Mouse (Mus musculus) lung, postnatal 10 days (tissue): ENCODE results near the gene Myom1.

Source experiments
- DNase-seq: peaks from one replicate; pipeline ENCODE4 v3.0.0; 2021

Myom1 gene

DNA sequence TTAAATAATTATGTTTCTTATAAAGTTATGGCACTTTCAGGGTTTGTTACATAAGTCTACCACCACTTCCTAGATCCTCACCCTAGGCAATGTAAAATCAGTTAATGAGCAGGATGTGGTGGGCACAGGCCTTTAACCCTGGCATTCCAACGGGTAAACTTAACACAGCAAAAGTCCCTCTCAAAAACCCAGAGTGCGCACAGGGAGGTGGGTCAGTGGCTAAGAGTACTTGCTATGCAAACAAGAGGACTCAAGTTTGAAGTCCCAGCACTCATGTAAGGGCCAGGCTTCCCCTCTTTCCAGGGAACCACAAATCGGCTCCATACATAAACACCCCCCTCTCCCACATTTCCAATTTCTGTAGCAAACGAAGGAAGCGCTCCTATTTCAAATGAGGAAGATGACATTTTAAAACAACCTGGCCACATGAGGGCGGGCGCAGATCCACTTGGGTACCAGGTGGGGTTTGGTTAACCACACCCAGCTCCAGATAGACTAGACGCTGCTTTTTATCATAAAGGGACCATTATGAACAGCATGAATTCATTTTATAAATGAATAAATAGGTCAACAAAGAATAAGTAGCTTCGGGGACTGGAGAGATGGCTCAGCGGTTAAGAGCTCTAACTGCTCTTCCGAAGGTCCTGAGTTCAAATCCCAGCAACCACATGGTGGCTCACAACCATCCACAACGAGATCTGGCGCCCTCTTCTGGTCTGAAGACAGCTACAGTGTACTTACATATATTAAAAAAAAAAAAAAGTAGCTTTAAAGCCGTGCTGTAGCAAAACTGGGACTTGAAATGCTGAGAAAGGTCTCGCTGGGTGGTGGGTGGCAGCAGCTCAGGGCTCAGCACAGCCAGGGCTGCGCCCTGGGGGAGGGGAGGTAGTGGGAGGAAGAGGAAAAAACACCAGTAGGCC, 10.5 kb upstream of the Myom1 start:
- no peak for DNase-seq

DNA sequence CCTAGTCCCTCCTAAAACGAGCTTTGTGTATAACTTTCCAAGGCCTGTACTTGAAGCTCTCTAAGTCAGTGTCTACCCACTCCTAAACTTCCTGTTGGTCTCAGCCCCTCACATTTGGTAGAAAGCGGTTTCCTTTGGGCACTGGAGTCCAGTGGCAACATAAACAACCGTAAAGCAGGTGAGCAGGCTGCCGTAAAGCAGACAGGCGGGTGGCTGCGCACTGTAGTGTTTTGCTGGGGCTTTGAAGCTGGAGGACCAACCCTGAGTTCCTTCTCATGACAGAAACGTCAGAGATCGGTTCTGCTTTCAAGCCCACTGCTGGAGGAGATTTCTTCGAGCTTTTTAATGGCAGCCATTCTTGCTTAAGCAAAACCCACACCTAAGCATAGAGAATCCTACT, 9.8 kb upstream of the Myom1 start:
- DNase-seq, result no peak

DNA sequence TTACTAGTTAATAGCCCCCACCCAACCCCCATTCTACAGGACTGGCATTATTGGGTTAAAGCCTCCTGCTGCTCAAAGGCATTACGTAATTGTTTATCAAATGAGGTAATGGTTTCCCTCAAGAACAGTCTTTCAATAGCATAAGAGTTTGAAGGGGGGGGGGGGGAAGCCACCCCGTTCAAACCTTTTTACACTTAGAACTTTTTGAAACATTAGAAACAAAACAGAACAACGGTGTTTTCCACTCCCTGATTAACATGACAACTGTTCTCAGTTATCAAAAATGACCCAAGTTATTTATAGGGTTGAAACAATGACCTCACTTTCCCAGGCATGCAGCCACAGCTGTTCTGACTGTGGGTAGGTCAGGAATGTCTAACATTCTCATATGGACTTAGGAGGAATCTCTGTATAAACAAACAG, 9.0 kb upstream of the Myom1 start:
- DNase-seq, result peak; percentile 68

DNA sequence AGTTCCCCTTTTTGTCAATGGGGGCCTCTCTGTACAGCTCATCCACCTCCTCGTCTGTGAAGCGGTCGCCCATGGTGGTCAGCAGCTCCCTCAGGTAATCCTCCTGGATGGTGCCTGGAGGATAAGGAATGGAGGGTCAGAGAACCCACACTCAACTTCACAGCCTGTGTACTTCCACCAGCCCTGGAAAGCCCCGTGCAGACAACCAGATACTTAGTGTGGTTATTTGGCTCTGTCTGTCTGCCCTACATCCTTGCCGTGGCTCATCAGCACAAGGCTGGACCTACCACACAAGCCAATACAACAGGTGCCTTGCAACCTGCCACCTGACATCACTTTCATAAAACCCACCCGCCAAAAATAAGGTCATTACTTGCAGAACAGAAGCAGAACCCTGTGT, 7.8 kb upstream of the Myom1 start:
- DNase-seq, result no peak

DNA sequence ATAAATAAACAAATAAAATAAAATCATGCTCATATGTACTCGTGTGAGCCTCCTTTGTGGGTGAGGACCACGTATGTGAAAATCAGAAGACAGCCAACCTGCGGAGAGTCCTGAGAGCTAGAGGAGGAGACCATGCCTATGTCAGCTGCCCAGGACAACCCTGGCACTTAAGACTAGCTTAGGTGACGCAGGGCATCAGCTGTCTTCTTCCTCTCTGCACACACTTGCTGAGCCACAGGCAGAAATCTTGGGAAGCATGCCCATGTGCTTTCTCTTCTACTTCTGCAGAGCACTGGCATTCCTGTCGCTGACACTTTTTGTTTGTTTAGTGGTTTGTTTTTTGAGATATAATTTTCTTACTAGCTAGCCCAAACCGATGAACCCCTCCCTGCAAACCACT, 6.9 kb upstream of the Myom1 start:
- no peak for DNase-seq

DNA sequence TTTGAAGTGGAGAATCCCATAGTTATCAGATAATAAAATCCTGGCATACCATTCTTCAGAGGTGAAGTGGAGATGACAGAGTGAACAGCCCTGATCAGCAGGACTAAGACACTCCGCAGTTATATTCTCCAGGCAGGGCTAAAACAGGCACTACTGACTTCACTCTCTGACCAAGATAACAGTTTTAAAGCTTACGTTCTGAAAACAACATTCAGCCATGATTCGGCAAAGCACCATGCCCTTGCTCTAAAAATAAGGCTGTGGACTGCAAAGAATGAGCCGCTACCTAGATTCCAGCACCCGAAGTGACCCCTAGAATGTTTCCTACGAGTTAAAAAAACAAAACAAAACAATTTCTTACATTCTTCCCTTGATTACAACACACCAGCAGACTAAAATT, 4.6 kb upstream of the Myom1 start:
- no peak for DNase-seq

DNA sequence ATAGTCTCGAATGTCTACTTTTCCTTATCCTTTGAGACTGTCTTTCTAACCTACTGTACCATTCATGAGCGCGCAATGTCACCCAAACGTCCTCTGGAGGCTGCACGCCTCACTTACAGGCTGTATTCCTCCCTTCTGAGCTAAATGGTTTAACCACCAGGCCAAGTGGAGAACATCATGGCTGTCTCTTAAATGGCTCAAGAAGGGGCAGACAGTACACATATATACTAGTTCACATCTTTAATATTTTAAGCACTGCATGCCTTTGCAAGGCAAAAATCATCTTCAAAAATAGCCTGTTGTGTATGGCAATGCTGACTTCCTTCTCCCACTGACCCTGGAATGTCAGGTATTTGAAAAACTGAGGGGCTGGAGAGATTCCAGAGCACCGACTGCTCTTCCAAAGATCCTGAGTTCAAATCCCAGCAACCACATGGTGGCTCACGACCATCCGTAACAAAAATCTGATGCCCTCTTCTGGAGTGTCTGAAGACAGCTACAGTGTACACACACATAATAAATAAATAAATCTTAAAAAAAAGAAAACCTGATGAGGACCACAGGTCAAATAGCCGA, 3.9 kb upstream of the Myom1 start:
- DNase-seq, result no peak

DNA sequence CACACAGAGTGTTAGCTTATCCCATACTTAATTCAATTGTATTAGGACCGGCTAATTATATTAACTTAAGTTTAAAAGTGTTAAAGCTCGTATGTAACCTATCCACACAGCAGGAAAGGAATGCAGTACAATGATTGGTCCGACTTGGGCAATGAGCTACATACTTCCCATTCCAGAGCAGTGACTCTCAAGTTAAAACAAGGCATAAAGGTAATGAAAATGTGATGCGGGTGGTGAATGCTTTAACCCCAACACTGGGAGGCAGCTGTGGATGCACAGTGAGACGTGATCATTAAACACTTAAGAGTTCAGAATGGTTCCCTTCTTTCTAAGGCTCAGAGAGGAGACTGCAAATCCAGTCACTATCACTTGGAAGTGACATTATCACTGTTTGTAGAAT, 3.2 kb upstream of the Myom1 start:
- DNase-seq, result no peak

DNA sequence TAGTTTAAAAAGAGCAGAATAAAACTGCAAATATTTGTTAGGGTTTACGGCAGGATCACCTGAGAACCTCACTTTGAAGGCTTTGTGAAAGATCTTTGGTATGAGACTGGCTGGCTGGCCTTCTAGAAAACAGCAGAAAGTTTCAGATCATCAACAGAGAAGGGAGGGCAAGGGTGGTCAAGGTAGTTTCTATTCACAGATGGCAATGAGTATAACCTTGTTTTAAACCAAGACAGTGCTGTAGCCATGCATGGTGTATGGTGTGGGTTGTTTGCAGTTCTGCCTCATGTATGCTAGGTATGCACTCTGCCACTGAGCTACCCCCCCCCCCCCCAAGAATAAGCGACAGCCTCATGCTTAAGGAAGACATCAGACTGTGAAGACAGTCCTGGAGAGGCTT, 2.2 kb upstream of the Myom1 start:
- no peak for DNase-seq

DNA sequence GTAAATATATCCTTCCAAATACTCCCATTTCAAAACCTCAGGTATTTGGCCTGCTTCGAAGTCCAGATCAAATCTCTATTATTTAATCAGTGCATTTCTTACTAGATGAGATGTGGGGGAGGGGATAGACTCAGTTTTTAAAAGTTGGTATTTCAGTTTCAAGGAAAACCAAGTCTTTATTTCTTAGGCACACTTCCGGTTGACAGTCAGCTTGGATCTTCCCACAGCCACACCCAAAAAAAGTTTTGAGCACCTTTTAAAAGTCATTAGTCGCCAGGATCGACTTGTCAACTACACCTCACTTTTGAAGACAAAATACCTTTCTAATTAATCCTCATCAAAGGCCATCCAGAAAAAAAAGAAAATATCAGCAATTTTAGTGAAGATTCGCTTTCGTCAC, 1.4 kb upstream of the Myom1 start:
- no peak for DNase-seq

DNA sequence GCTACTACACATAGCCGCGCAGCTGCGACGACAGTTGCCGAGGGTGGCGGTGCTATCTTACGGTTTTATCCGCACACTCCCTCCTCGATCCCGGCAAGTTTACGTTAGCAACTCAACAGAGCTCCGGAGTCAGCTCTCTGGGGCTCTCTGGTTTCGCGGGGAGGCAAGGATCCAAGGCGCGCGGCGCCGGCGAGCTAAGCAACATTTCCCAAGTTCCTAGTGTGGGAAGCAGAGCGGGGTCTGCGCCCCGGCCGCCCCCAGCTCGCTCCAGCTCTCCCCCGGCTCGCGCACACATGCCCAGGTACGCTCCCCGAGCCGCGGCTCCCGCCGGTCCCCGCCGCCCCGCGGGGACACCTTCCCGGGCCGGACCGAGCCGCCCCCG, 743 bp upstream of the Myom1 start:
- peak; percentile 70 for DNase-seq

DNA sequence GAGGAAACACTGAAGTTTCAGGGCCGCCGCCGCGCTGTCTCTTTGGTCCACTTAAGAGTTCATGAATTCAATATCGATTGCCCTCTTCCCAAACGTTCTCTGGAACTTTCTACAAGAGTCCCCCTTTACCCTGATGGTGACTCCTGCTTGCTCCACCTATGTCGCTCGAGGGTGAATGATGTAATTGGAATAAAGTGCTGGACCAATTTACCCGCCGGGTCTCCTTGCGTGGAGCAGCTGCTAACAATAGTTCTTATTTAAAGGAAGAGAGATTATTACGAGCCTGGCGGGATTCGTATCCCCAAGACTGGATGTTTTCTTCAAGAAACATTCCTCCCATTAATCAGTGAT, 286 bp downstream of the Myom1 start, which contains the start of gene Myl12a:
Myl12a (minus strand) TSS at position 135 of the 351 bp plus-strand sequence.
- no peak for DNase-seq

DNA sequence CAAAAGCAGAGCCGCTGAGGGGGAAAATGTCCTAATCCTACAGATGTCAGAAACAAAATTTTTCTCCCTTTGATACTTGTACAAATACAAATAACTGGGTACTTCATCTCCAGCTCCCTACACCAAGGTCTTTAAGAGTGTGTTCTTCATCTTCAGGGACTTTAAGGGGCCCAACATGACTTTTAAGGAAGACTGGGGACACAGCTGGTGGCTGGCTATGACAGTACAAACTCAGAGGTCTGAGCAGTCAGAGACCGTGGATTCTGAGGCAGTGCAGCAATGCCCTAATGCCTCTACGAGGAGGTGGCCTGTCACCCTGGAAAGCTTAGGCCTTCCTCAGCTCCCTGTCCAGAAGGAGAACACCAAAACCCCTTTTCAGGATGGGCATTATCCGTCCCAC, 679 bp downstream of the Myom1 start:
- no peak for DNase-seq

DNA sequence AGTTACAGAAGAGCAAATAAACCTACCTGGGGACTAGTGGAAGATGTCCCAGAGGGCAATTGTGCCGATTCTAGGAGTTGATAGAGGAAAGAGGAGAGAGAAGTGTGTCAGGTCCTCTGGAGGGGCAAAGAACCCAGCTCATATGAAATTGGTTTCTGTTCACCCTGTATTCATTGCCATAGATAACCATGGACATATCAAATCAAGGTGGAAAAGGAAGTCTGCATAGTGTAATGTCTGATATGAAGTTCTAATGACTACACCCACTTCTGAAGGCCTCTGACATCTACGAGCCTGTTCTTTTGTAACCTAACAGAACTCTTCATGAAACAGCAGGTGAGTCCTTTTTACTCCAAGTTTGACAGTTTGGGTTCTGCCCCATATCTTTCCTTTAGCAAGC, 1.3 kb downstream of the Myom1 start:
- no peak for DNase-seq

DNA sequence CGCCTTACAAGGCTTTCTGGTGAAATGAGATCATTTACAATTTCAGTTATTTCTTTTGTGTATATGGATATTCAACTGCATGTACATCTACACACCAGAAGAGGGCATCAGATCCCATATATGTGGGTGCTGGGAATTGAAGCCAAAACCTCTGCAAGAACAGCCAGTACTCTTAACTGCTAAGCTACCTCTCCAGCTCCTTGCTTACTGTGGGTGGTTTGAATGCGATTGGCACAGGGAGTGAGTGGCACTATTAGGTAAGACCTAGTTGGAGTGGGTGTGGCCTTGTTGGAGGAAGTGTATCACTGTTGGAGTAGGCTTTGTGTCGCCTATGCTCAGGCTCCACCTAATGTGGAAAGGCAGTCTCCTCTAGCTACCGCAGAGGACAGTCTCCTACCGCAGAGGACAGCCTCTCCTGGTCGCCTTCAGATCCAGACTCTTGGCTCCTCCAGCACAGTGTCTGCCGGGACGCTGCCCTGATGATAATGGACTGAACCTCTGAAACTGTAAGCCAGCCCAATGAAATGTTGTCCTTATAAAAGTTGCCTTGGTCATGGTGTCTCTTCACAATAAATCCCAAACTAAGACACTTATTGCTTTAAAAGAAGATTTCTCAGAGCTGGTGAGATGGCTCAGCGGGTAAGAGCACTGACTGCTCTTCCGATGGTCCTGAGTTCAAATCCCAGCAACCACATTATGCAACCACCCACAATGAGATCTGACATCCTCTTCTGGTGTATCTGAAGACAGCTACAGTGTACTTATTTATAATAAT, 1.9 kb downstream of the Myom1 start:
- peak; percentile 45 for DNase-seq

DNA sequence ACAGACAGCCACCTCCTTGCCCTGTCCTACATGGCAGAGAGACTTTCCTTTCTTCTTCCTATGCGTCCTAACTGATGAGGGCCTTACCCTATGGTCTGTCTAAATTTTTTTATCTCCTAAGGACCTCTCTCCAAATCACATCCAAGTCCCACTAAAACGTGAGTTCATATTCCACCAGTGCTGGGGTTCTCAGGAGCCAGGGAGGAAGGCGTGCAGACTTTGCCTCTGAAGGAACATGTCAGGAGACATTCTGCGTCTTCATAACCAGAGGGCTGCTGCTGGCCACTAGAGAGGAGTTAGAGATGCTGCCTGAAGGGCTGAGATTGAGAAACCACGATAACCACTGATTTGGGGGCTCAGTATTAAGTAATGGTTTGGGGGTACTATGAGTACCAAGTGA, 4.5 kb downstream of the Myom1 start:
- no peak for DNase-seq

DNA sequence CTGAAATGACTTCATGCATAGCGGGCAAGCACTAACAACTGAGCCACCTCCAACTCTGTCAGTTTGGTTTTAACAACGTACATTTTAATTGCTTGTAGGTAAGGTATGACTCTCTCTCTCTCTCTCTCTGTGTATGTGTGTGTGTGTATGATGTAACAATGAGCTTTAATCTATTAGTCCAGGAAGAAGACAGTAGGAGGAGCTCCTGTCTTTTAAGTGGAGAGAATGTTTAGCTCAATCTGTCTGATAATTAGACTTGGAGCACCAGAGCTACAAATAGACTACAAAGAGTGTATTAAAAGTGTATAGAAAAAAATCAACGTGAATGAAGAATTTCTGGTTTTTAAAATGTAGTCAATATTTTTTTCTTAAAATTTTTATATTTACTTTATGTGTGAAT, 6.2 kb downstream of the Myom1 start:
- no peak for DNase-seq

DNA sequence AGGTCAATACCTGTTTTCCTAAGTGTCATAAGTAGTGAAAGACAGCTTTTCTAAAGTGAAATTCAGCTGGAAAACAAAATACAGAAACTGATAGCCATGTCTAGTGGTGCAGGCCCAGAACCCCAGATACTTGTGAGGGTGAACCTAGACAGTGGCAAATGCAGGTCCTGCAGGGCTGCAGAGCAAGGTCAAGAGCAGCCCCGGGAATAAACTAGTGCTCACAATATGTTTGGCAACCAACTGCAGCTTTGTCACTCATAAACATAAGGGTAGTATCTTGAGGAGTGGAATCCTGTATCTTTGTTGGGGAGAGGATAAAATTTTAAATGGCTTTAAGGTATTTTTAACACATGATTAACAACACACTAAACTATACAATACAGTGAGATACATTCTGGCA, 7.3 kb downstream of the Myom1 start:
- no peak for DNase-seq

DNA sequence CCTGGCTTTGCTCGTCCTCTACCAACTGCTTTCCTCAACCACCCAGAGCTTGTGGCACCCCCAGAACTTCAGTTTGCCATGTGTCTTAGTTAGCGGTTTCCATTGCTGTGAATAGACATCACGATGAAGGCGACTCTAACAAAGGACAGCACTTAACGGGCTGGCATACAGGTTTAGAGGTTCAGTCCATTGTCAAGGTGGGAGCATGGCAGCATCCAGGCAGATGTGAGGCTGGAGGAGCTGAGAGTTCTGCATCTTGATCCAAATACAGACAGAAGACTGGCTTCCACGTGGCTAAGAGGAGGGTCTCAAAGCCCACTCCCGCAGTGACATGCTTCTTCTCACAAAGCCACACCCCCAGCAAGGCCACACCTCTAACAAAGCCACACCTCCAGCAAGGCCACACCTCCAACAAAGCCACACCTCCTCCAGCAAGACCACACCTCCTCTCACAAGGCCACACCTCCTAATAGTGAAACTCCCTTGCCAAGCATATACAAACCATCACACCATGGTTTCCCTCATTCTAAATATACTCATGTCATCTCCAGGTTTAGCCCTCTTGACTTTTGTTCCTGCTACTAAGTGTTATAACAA, 8.3 kb downstream of the Myom1 start:
- DNase-seq, result no peak

DNA sequence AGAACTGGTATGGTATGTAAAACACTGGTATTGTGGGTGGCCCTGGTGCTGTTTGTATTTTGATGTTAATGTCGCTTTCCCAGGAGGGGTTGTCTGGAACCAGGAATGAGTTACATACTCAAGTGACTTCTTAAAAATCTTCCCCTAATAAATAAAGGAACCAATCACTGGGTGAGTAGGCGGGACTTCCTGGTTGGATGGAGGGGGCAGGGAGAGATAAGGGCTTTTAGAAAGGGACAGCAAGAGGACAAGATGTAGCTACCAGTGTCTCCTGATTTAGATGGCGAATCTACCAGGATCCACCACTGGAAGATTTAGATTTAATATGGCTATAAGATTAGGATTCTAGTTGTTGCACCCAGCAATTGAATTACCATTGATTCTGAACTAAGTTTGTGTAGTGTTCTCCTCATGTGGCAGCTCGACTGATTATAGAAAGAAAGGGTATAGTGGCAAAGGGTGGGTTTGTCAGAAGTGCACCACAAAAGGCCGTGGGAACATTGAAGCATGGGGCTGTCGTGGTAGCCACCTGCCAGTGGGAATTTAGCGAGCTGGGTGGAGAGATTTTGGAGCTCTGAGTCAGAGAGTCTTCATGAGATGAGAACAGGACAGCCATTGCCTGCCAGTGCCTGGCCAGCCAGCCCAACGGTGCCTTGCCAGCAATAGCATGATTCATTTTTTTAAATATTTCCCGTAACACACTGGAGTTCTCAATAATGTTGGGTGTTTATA, 9.7 kb downstream of the Myom1 start:
- no peak for DNase-seq

DNA sequence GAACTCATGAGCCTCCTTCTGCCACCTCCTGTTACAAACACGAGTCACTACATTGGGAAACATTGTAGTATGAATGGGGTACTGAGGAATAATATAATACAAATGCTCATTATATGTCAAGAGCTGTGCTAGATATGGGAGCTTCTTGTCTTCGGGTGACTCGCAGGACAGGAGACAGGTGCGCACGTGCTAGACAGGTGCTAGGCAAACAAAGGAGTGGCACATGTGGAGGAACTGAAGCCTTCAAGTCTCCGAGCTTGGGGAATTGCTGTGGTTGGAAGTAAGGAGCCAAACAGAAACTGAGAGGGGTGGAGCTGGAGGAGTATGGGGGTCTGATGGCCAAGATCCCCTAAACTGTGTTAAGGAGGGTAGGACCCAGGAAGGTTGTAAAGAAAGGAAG, 10.7 kb downstream of the Myom1 start:
- DNase-seq, result no peak

DNA sequence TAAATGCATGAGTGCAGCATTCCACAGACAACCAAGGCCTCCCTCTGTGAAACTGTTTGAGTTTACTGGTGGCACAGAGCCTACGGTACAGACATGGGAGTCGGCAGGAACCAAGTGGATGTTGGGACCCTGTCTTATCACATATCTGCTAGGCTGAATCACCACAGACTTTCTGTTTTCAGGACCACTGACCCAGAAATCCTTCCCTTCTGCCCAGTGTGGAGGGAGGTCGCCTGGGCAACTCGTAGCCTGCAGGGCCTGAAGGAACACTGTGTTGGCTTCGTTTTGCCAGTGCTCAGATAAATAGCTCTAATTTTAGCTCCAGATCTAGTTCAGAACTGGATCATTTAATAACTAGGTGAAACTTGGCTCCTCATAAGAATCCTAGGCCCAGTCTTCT, 12.5 kb downstream of the Myom1 start:
- no peak for DNase-seq

DNA sequence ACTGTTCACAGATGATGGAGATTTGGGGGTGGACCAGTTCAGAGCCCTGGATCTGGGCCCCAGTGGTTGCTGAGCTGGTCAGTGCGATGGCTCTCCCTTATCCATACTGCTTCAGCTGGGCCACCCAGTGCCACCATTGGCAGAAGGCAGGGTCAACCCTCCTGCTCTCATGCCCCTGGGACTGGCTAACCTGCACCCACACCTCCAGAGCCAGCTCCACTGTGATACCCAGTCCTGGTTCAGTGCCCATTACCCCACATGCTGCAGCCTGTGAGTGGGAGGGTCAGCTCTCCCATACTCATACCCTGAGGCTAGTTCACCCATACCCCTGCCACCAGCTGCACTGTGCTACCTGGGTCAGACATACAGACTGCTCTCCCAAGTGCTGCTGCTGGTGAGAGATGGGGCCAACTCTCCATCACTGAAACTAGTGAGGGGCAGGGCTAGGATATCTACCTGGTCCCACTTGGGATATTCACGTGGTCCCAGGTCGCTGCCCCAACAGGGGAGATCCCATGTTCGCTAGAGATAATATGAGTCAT, 15.1 kb downstream of the Myom1 start:
- no peak for DNase-seq
